Mouse (Mus musculus): Measurements from ENCODE around the gene Bcor. TPM values are rescaled to one million over a fixed set of nuclear protein-coding genes. Genes with fewer than 3 reads are reported as not detected.

Bcor gene
- polyA plus RNA-seq, 1 experiment = 12.1 TPM

GRCm38 (mm10) chrX:12142832-12143231 is 17.3 kb downstream of the Bcor start:
- Histone ChIP-seq H3K27me3 (ENCODE audit: control insufficient read depth, insufficient read depth, insufficient read length) (no peaks in the 10 kb centered on the region), H3ac (ENCODE audit: control insufficient read depth, insufficient read length) (no peak overlapping the region)
- TF ChIP-seq TCF3 (IDR thresholded peaks at IDR 0.05; ENCODE audit: insufficient read length, low read depth) (no peak), MYOD1 (IDR thresholded peaks at IDR 0.05; ENCODE audit: control insufficient read depth in 1 of 3, insufficient read length in 2 of 3, low read depth in 2 of 3) (no peak), USF1 (IDR thresholded peaks at IDR 0.05; ENCODE audit: low read depth) (no peak), MYOG (IDR thresholded peaks at IDR 0.05; ENCODE audit: control insufficient read depth in 1 of 3, insufficient read depth in 1 of 3, insufficient read length in 2 of 3, low read depth in 2 of 3) (no peak), SRF (IDR thresholded peaks at IDR 0.05; ENCODE audit: control insufficient read depth, insufficient read length, low read depth) (no peak), E2F4 (IDR thresholded peaks at IDR 0.05; ENCODE audit: insufficient read depth) (no peak)

DNA sequence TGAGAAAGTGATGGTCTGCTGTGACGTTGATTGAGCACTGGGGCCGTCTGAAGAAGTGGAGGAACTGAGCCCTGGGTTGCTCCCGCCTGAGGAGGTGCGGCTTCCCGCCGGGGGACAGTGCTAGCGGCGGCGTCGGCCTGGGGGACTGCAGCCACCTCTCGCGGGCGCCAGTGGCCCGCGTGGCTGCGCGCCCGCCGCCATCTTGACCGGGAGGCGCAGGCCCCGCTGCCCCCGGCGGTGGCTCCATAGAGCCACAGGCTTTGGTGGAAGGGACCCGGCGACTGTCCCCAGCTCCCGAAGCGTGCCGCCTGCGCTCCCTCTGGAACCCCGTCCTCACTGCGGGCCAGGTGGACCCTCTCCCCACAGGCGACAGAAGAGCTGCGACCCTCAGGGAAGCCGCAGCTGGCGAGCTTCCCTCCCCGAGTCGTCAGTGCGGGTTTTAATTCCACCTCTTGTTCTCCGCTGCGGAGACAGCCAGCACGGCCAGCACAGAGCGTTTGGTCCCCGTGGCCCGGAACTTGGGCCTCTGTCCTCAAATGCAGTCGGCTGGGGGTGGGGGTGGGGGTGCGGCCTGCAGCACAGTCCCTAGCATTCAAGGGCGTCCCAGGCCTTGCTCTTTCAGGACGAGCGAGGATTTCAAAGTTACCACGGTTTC is 19.9 kb downstream of the Bcor start:
- Histone ChIP-seq H3K4me2 (ENCODE audit: low read depth) (no peak overlapping the region), H3ac (ENCODE audit: control insufficient read depth, insufficient read length) (no peak overlapping the region), H3K36me3 (ENCODE audit: control insufficient read depth, insufficient read depth) (no peaks in the 10 kb centered on the region), H3K27me3 (ENCODE audit: control insufficient read depth, insufficient read depth, insufficient read length) (no peaks in the 10 kb centered on the region), H3K79me2 (ENCODE audit: control insufficient read depth, insufficient read depth) (no peaks in the 10 kb centered on the region), H3K4me3 (no peak overlapping the region)
- no peak for TF ChIP-seq E2F4 (IDR thresholded peaks at IDR 0.05; ENCODE audit: insufficient read depth)
- no peak for TF ChIP-seq SRF (IDR thresholded peaks at IDR 0.05; ENCODE audit: control insufficient read depth, insufficient read length, low read depth)
- no peak for TF ChIP-seq MAX (IDR thresholded peaks at IDR 0.05; ENCODE audit: low read depth)
- no peak for TF ChIP-seq TCF12 (IDR thresholded peaks at IDR 0.05; ENCODE audit: insufficient read depth, poor library complexity, severe bottlenecking)
- TF ChIP-seq CEBPB (IDR thresholded peaks at IDR 0.05; ENCODE audit: insufficient read depth, poor library complexity, severe bottlenecking) = no peak
- TF ChIP-seq POLR2AphosphoS2 (IDR thresholded peaks at IDR 0.05; ENCODE audit: insufficient read length, low read depth) = no peak
- no peak for TF ChIP-seq TCF3 (IDR thresholded peaks at IDR 0.05; ENCODE audit: insufficient read length, low read depth)
- no peak for TF ChIP-seq POLR2A (IDR thresholded peaks at IDR 0.05; ENCODE audit: insufficient read length, low read depth)
- TF ChIP-seq MYOG (IDR thresholded peaks at IDR 0.05; ENCODE audit: control insufficient read depth in 1 of 3, insufficient read depth in 1 of 3, insufficient read length in 2 of 3, low read depth in 2 of 3) = no peak
- no peak for TF ChIP-seq REST (IDR thresholded peaks at IDR 0.05; ENCODE audit: insufficient read depth, insufficient read length)

More at GRCm38 (mm10) chrX:12142832-12143231, 17.3 kb downstream of the Bcor start:
- no peaks in the 10 kb centered on the region for H3K36me3 ChIP-seq (ENCODE audit: control insufficient read depth, insufficient read depth)
- H3K4me3 ChIP-seq = no peak overlapping the region
- no peaks in the 10 kb centered on the region for H3K79me2 ChIP-seq (ENCODE audit: control insufficient read depth, insufficient read depth)
- no peak overlapping the region for H3K4me2 ChIP-seq (ENCODE audit: low read depth)

DNA sequence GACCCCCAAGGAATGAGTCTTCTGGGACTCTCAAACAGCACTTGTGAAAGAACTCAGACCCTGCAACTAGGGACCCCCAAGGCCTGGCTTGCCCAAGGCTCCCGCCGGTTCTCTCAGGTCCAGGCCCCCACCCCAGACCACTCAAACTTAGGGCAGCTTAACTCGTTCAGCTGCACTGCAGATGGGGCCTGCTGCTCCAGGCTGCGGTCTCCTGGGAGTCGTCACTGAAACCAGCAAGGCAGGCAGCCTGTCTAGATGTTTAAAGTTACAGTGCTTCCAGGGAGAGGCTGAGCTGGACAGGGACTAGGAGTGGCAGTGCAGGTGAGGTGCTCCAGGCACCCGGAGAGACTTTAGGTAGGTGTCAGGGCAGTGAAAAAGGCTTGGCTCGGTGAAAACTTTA is 21.9 kb downstream of the Bcor start:
- H3K27me3 ChIP-seq (ENCODE audit: control insufficient read depth, insufficient read depth, insufficient read length) = no peaks in the 10 kb centered on the region
- no peak overlapping the region for H3K4me2 ChIP-seq (ENCODE audit: low read depth)
- no peak overlapping the region for H3ac ChIP-seq (ENCODE audit: control insufficient read depth, insufficient read length)
- TF ChIP-seq REST (IDR thresholded peaks at IDR 0.05; ENCODE audit: insufficient read depth, insufficient read length) (no peak), POLR2AphosphoS2 (IDR thresholded peaks at IDR 0.05; ENCODE audit: insufficient read length, low read depth) (no peak), MAX (IDR thresholded peaks at IDR 0.05; ENCODE audit: low read depth) (no peak), MYOD1 (IDR thresholded peaks at IDR 0.05; ENCODE audit: control insufficient read depth in 1 of 3, insufficient read length in 2 of 3, low read depth in 2 of 3) (no peak), USF1 (IDR thresholded peaks at IDR 0.05; ENCODE audit: low read depth) (no peak), SRF (IDR thresholded peaks at IDR 0.05; ENCODE audit: control insufficient read depth, insufficient read length, low read depth) (no peak), E2F4 (IDR thresholded peaks at IDR 0.05; ENCODE audit: insufficient read depth) (no peak), CEBPB (IDR thresholded peaks at IDR 0.05; ENCODE audit: insufficient read depth, poor library complexity, severe bottlenecking) (no peak), TCF12 (IDR thresholded peaks at IDR 0.05; ENCODE audit: insufficient read depth, poor library complexity, severe bottlenecking) (no peak), TCF3 (IDR thresholded peaks at IDR 0.05; ENCODE audit: insufficient read length, low read depth) (no peak), MYOG (IDR thresholded peaks at IDR 0.05; ENCODE audit: control insufficient read depth in 1 of 3, insufficient read depth in 1 of 3, insufficient read length in 2 of 3, low read depth in 2 of 3) (no peak)
- no peaks in the 10 kb centered on the region for H3K36me3 ChIP-seq (ENCODE audit: control insufficient read depth, insufficient read depth)
- H3K4me3 ChIP-seq = no peak overlapping the region
- no peaks in the 10 kb centered on the region for H3K79me2 ChIP-seq (ENCODE audit: control insufficient read depth, insufficient read depth)

GRCm38 (mm10) chrX:12137121-12137521 is 23.0 kb downstream of the Bcor start:
- TF ChIP-seq MYOG (IDR thresholded peaks at IDR 0.05; ENCODE audit: control insufficient read depth in 1 of 3, insufficient read depth in 1 of 3, insufficient read length in 2 of 3, low read depth in 2 of 3) (no peak), E2F4 (IDR thresholded peaks at IDR 0.05; ENCODE audit: insufficient read depth) (no peak), MYOD1 (IDR thresholded peaks at IDR 0.05; ENCODE audit: control insufficient read depth in 1 of 3, insufficient read length in 2 of 3, low read depth in 2 of 3) (no peak), MAX (IDR thresholded peaks at IDR 0.05; ENCODE audit: low read depth) (no peak), SRF (IDR thresholded peaks at IDR 0.05; ENCODE audit: control insufficient read depth, insufficient read length, low read depth) (no peak), REST (IDR thresholded peaks at IDR 0.05; ENCODE audit: insufficient read depth, insufficient read length) (no peak), POLR2A (IDR thresholded peaks at IDR 0.05; ENCODE audit: insufficient read length, low read depth) (no peak), USF1 (IDR thresholded peaks at IDR 0.05; ENCODE audit: low read depth) (no peak), TCF3 (IDR thresholded peaks at IDR 0.05; ENCODE audit: insufficient read length, low read depth) (no peak), CEBPB (IDR thresholded peaks at IDR 0.05; ENCODE audit: insufficient read depth, poor library complexity, severe bottlenecking) (no peak), POLR2AphosphoS2 (IDR thresholded peaks at IDR 0.05; ENCODE audit: insufficient read length, low read depth) (no peak), TCF12 (IDR thresholded peaks at IDR 0.05; ENCODE audit: insufficient read depth, poor library complexity, severe bottlenecking) (no peak)
- no peaks in the 10 kb centered on the region for H3K36me3 ChIP-seq (ENCODE audit: control insufficient read depth, insufficient read depth)
- H3ac ChIP-seq (ENCODE audit: control insufficient read depth, insufficient read length) = no peak overlapping the region
- no peaks in the 10 kb centered on the region for H3K27me3 ChIP-seq (ENCODE audit: control insufficient read depth, insufficient read depth, insufficient read length)
- no peak overlapping the region for H3K4me3 ChIP-seq
- no peak overlapping the region for H3K4me2 ChIP-seq (ENCODE audit: low read depth)
- H3K79me2 ChIP-seq (ENCODE audit: control insufficient read depth, insufficient read depth) = no peaks in the 10 kb centered on the region

Measured in myocyte (in vitro differentiated cells).